Mouse (Mus musculus): ENCODE data around the gene Ckmt2.
A peak's percentile ranks its signal among the peaks of the same experiment; 100 is the strongest.

Ckmt2 gene

DNA sequence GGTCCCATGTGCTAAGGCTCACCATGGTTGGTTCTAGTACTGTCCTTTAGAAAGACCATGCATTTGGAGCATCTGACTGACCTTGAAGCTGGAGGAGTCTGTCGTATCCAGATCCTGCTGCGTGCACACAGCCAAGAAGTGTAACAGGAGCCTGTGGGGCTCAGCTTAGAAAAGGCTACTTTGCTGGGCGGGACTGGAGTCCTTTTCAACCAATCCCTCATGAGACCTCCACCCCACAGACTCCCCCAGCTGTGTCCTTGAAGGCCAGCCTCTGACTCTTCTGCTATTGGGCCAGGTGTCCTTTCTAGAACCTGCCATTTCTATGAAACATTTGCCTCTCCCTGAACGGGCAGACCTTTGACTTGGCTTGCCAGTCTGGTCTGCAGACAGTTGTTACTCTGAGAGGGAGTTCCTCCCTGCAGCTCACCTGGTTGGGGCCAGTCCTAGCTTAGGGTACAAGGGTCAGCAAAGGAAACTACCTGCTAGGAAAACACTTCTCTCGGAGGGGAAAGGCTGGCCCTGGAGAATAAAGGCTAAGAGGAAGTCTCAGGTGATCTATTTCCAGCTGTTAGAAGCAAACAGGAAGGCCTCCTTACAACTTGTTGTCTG, at the start of gene Ckmt2:
Gene Ckmt2 (minus strand): TSS at position 145 of the 609 bp plus-strand sequence.
- DNase-seq (ENCODE audit: low read depth), result no peak

DNA sequence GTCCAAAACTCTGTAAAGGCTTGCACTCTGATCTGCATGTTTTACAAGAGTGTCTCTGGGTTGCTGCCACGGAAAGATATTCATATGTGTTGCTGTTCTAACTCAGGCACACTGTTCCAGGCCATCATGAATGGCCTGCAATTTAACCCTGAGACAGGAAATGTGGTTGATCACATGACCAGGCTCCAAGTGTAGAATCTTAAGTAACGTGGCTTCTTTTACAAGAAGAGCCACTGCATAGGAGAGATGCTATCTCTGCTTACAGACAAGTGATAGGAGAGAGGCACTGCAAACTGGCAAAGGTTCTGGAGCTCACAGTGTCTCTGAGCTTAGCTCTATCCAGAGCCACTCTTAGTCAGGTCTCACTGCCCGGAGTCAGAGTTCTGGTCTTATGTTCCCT, 44.3 kb upstream of the Ckmt2 start:
- DNase-seq (ENCODE audit: low read depth), result no peak

DNA sequence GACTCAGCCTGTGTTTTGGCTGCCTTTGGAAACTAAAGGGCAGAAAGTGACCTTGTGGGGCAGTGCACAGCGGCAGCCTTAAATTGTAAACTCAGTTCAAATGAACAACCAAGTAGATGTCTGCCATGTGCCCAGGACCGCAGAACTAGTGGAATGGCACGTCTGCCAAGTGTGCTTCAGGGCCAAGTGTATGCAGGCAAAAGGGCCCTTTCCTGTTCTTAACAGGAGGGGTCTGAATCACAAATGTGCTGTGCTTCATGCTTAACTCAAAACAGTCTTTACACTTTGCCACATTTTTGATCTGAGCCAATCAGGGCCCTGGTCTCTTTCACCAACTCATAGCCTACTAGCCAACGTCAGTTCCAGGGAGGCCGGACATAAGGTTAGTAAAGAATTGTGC, 42.1 kb upstream of the Ckmt2 start:
- DNase-seq (ENCODE audit: low read depth), result no peak

DNA sequence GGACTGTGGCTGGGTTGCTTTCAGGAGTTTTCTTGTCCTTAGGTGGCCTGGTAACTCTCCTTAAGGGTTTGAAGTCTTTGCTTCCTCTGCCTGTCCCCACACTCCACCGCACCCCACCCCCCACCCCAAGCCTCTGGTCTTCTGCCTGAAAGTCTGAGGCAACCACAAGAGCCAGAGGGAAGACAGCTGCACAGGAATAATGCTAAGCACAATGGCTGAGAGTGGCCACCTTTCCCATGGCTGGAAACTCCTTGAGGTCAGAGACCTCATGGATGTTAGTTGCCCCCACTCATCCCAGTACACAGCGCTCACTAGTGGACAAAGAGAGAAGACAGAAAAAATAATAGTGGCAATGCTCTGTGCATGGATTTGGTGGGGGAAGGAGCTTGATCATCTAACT, 41.1 kb upstream of the Ckmt2 start:
- DNase-seq (ENCODE audit: low read depth), result no peak

DNA sequence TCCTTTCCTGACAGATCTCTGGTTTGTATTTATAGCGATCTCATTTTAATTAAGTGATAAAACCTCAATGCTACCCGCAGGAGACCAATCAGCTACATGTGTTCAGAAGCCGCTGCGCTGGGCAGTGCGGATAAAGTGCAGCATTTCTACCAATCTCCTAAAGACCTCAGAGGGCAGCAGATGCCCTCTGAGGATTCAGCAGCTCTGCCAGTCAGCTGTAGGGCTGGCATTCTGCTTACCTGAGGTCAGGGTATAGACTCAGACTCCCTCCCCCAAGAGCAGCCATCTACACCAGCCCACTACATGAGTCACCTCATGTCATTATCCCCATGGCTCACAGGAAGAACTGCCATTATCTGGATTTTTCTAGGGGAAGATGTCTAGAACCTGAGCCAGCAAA, 39.6 kb upstream of the Ckmt2 start:
- no peak for DNase-seq (ENCODE audit: low read depth)

- DNase-seq (ENCODE audit: low read depth), result no peak
These were observed 39.0 kb upstream of the Ckmt2 start for GRCm38 (mm10) chr13:91915582-91916239.

- DNase-seq (ENCODE audit: low read depth), result no peak
These were observed 38.5 kb upstream of the Ckmt2 start for GRCm38 (mm10) chr13:91915192-91915581.

DNA sequence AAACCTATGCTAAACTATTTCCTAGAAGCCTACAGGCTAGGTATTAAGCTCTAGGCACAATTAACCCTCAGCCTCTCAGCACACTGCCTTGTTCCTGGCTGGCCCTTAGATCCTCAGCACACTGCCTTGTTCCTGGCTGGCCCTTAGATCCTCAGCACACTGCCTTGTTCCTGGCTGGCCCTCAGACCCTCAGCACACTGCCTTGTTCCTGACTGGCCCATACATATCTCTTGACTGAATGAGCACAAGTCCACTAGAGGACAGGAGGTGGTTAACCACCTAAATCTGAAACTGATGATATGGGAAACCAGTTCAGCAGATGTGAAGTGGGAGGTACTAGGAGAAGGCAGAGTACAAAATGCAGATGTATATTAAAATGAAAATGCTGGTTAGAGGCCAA, 35.0 kb upstream of the Ckmt2 start:
- DNase-seq (ENCODE audit: low read depth), result no peak

- no peak for DNase-seq (ENCODE audit: low read depth)
These were observed 34.5 kb upstream of the Ckmt2 start for GRCm38 (mm10) chr13:91911211-91911610.

DNA sequence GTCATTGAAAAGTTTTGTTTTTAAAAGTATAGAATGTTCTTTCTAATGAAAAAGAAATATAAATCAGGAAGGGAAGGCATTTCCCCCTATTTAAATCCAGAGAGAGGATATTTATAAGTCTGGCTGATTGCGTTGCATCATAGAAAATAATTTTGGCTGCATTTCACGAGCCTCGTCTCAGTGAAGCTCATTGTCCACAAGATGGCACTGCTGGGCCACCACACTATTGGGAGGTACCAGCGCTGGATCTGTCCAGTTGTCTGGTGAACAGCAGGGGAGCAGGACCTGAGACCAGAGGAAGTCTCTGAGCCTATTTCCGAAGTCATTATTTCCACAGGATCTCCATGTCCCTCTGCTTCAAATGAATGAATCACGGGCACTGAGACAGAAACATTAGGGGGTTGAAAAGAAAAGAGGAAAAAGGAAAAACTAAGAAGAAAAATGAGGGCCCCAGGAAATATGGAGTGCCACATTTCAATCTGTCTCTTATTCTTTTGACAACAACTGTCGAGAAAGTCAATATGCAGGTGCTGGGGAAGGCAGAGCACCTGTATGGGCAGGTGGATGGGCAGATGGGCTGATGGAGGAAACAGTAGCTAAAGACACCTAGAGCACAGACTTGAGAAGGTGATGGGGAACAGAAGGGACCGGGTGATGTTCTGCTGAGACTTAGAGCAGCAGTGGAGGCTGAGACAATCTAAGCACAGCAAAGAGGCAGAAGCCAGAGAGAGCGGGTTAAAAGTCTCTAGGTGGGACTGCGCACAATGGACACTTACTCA, 31.7 kb upstream of the Ckmt2 start:
- DNase-seq (ENCODE audit: low read depth), result peak; percentile 43

DNA sequence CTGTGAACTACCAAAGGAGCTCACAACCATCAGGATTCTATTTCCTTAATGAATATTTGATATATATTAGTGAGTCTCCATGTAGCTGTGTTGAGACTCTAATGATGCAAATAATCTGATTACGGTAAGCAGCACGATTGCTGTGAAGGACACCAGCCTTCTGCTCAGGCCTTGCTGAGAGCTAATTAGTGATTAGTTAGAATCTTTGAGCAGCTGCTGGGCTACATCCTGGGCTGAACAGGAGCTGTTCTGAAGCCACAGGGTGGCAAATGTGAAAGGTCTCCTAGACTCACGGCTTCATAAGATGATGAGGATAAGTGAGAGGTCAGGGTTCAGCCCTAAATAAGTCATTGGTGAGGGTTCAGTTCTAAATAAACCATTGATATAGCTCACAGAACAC, 29.7 kb upstream of the Ckmt2 start:
- DNase-seq (ENCODE audit: low read depth), result no peak

- DNase-seq (ENCODE audit: low read depth), result no peak
These were observed 19.8 kb upstream of the Ckmt2 start for GRCm38 (mm10) chr13:91896476-91896875.

DNA sequence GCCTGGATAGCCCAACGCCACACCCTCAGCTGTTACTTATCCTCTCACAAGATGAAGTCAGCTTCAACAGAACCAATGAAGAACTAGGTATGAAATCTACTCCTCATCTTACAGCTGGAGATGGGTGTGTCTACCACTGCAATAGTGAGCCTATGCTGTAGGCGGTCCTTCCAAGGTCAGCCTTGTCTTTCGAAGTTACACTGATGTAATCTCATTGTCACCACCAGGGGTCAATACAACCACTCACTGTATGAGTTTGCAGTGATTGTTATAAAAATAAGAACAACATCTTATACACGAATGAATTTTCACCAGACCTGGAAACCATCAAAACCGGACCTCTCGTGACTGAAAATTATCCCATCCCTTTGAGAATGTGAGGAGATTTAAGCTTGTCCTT, 16.4 kb upstream of the Ckmt2 start:
- DNase-seq (ENCODE audit: low read depth), result no peak

GRCm38 (mm10) chr13:91890031-91890619, 13.4 kb upstream of the Ckmt2 start:
- no peak for DNase-seq (ENCODE audit: low read depth)

DNA sequence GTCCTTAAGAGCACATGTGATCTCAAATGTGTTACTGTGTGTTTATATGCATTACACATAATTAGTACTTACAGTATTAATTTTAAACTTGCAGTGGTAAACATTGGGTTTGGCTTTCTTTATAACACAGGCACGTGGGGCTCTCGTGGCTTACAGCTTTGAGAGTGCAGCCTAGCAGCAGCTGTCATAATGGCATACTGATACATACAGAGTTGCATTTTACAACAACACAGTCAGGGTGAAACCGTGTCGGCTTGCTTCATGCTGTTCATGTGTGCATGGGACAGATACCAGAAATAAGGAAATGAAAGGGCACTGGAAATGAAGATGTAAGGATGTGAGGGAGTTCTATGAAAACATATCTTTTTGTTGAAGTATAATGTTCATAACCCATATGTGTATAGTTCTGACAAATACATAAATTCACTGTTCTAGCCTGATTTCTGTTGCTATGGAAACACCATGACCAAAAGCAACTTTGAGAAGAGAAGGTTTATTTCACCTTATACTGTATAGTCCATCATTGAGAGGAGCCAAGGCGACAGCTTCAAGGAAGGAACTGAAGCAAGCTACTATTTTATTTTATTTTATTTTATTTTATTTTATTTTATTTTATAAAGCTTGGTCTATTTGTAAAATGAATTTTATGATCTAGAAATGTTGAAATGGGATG, 8.2 kb upstream of the Ckmt2 start:
- no peak for DNase-seq (ENCODE audit: low read depth)

- DNase-seq (ENCODE audit: low read depth), result peak; percentile 20
These were observed 5.3 kb upstream of the Ckmt2 start for GRCm38 (mm10) chr13:91881837-91882480.

DNA sequence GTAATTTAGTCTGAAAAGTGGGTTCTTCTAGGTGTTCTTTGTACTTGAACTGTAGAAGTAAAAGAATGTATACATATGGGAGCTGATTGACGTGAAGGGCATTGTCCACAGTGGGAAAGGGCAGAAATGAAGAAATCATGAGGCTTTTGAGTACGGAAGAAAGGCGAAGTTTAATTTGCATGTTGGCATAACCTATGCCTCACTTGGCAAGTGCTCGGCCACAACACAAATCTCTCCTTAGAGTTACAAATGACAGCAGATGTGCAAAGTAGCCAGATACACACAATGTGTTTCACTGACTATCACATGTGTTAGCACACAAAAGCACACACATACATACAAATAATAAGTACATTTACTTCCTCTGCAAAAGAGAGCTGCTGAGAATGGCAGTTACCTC, 3.6 kb upstream of the Ckmt2 start:
- no peak for DNase-seq (ENCODE audit: low read depth)

- DNase-seq (ENCODE audit: low read depth), result no peak
These were observed 1.3 kb upstream of the Ckmt2 start for GRCm38 (mm10) chr13:91877996-91878395.

- no peak for DNase-seq (ENCODE audit: low read depth)
These were observed 665 bp upstream of the Ckmt2 start for GRCm38 (mm10) chr13:91877350-91877749.

GRCm38 (mm10) chr13:91875581-91875980, 1.1 kb downstream of the Ckmt2 start:
- no peak for DNase-seq (ENCODE audit: low read depth)

- no peak for DNase-seq (ENCODE audit: low read depth)
These were observed 2.1 kb downstream of the Ckmt2 start for GRCm38 (mm10) chr13:91874565-91874964.

Data from c-Kit-positive CD71-positive TER-119-negative erythroid progenitor cells, embryonic 14.5 days (primary cell).